ENCODE assay signal across 23 mouse cellular contexts in the genomic region with DNA sequence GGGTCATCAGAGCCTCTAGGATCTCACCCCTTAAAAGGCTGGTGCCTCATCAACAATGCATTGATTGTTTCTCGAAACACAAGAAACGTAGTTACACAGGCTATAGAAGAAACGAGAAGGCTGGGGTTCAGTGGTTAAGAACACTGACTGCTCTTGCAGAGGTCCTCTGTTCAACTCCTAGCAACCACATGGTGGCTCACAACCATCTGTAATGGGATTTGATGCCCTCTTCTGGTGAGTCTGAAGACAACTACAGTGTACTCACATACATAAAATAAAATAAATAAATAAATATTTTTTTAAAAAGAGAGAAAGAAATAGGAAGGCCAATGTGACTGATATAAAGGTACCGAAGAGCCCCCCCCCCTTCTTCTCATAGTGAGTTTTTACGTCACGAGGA.
A peak's percentile ranks its signal among the peaks of the same experiment; 100 is the strongest.
DNase-seq lines count a peak whose midpoint lies in the region; ATAC-seq and TF ChIP-seq lines count a peak whose summit lies in the region.
"Had no signal": no experiment of that assay in that cellular context is flagged by ENCODE, and none has a peak within 500 bp of the region (broad histone marks: within the 10 kb centered on the region; RNA-seq: fewer than 3 reads in every experiment).

No protein-coding gene starts in this region.

- no peaks in the 10 kb centered on the region for H3K27me3 ChIP-seq in hindbrain, postnatal 0 days (ENCODE audit: insufficient read depth, low read length)
- no peaks in the 10 kb centered on the region for H3K27me3 ChIP-seq in hindbrain, embryonic 10.5 days (ENCODE audit: insufficient read depth, poor library complexity, severe bottlenecking)
- H3K27me3 ChIP-seq: limb, embryonic 13.5 days; liver, embryonic 13.5 days; lung, embryonic 15.5 days; neural tube, embryonic 15.5 days had no signal

- no peaks in the 10 kb centered on the region; the same call in 1 of the 2 replicates for H3K4me1 ChIP-seq in hindbrain, postnatal 0 days (ENCODE audit: insufficient read depth, low read length)
- peaks cover 9% of the 10 kb centered on the region; the same call in 1 of the 2 replicates for H3K4me1 ChIP-seq in hindbrain, embryonic 10.5 days (replicated peaks)
- H3K4me1 ChIP-seq: liver, embryonic 13.5 days; lung, embryonic 15.5 days had no signal

- no peak overlapping the region for H3K9ac ChIP-seq in hindbrain, postnatal 0 days (replicated peaks; ENCODE audit: low read length)
- H3K9ac ChIP-seq: hindbrain, embryonic 14.5 days; limb, embryonic 13.5 days; liver, embryonic 13.5 days; lung, embryonic 15.5 days; neural tube, embryonic 15.5 days had no signal

- intact Hi-C loops in left cerebral cortex, adult 2 months (cut with DNase I): no loop called here

- ATAC-seq in hindbrain, postnatal 0 days: peak; percentile 10; the same call in 1 of the 2 replicates

- no peaks in the 10 kb centered on the region for H3K36me3 ChIP-seq in hindbrain, postnatal 0 days (ENCODE audit: insufficient read depth, low read length)
- H3K36me3 ChIP-seq in hindbrain, embryonic 10.5 days: no peaks in the 10 kb centered on the region
- H3K36me3 ChIP-seq: embryonic facial prominence, embryonic 10.5 days; liver, embryonic 13.5 days; neural tube, embryonic 15.5 days had no signal

- no peaks in the 10 kb centered on the region for H3K9me3 ChIP-seq in hindbrain, postnatal 0 days (ENCODE audit: low read length)
- H3K9me3 ChIP-seq in hindbrain, embryonic 10.5 days: no peaks in the 10 kb centered on the region
- H3K9me3 ChIP-seq: embryonic facial prominence, embryonic 10.5 days; limb, embryonic 13.5 days; liver, embryonic 13.5 days; lung, embryonic 15.5 days; neural tube, embryonic 15.5 days had no signal

- peak; percentile 58 for TF ChIP-seq CTCF in hindbrain, postnatal 0 days (IDR thresholded peaks at IDR 0.05; ENCODE audit: low read depth)
- TF ChIP-seq CTCF in left cerebral cortex, adult 2 months (IDR thresholded peaks at IDR 0.05): peak; percentile 33

- H3K4me3 ChIP-seq in hindbrain, postnatal 0 days (ENCODE audit: low read length): no peak overlapping the region
- H3K4me3 ChIP-seq in hindbrain, embryonic 10.5 days: no peak overlapping the region
- no peak overlapping the region for H3K4me3 ChIP-seq in left cerebral cortex, adult 2 months
- H3K4me3 ChIP-seq: embryonic facial prominence, embryonic 10.5 days; limb, embryonic 13.5 days; liver, embryonic 13.5 days; lung, embryonic 15.5 days; neural tube, embryonic 15.5 days had no signal

- H3K4me2 ChIP-seq in hindbrain, postnatal 0 days (ENCODE audit: low read depth, low read length): no peak overlapping the region
- H3K4me2 ChIP-seq: hindbrain, embryonic 14.5 days; limb, embryonic 13.5 days; liver, embryonic 13.5 days; lung, embryonic 15.5 days; midbrain, embryonic 11.5 days; neural tube, embryonic 15.5 days had no signal

- DNase-seq in hindbrain, postnatal 0 days (ENCODE audit: low spot score): peak; percentile 28
- DNase-seq in hindbrain, embryonic 10.5 days (ENCODE audit: low spot score): no peak
- DNase-seq in left cerebral cortex, adult 2 months (ENCODE audit: extremely low spot score in 1 of 2, low spot score in 2 of 2): no peak
- DNase-seq in left cerebral cortex, adult 8-10 months (ENCODE audit: low spot score in 2 of 2): no peak
- peak; percentile 11 for DNase-seq in 416B (ENCODE audit: low read depth)
- DNase-seq in ES-CJ7 (ENCODE audit: low read depth, low spot score): peak; percentile 9
- no peak for DNase-seq in cerebellum, adult 11-12 months
- DNase-seq: cerebellum, adult 11 months; cerebellum, postnatal 10 days; gastrocnemius, postnatal 14 days; heart, adult 11 months; heart, postnatal 36 days; layer of hippocampus, postnatal 36 days; liver, embryonic 13.5 days; right cerebral cortex, adult 18-20 months; right cerebral cortex, postnatal 4 days; thymus, postnatal 25 days had no signal

- WGBS in hindbrain, postnatal 0 days: 76% methylated on average over 6 of the region's 6 CpGs
- 74% methylated on average over 6 of the region's 6 CpGs for WGBS in hindbrain, embryonic 10.5 days

- H3K27ac ChIP-seq in hindbrain, postnatal 0 days: no peak overlapping the region
- no peak overlapping the region for H3K27ac ChIP-seq in hindbrain, embryonic 10.5 days
- no peak overlapping the region for H3K27ac ChIP-seq in left cerebral cortex, adult 2 months
- H3K27ac ChIP-seq: embryonic facial prominence, embryonic 10.5 days; hindbrain, embryonic 14.5 days; limb, embryonic 13.5 days; liver, embryonic 13.5 days; lung, embryonic 15.5 days; neural tube, embryonic 15.5 days had no signal

Comparison
In these comparisons a context has a peak if more than half of its experiments do, and no peak if none do; other contexts are left out.
1. DNase-seq: peak in hindbrain, postnatal 0 days (single experiment), 416B (single experiment) and ES-CJ7 (single experiment); none in hindbrain, embryonic 10.5 days (single experiment), left cerebral cortex, adult 2 months (0 of 2), left cerebral cortex, adult 8-10 months (0 of 2) and cerebellum, adult 11-12 months (single experiment).